Mouse (Mus musculus) cerebellum, postnatal 25 days (tissue): ENCODE measurements around the gene Macf1.
"Not testable (repeated sequence)": the region's sequence is repeated elsewhere in the genome, so short reads cannot be mapped to it uniquely, and the experiment has no call there.

Experiments
- DNase-seq, 2 experiments: peaks; one replicate each; pipeline ENCODE4 v3.0.0; 2021; ENCODE audit warnings: mixed read lengths in 2 of 2

Macf1 gene

GRCm38 (mm10) chr4:123669696-123670095 lies 14.5 kb downstream of the Macf1 start:
- DNase-seq: no peak

GRCm38 (mm10) chr4:123667260-123667867 lies 16.8 kb downstream of the Macf1 start:
- DNase-seq: peak; percentile 79 to 88

GRCm38 (mm10) chr4:123666517-123666916 lies 17.6 kb downstream of the Macf1 start:
- no peak for DNase-seq

- DNase-seq: no peak
Observed at GRCm38 (mm10) chr4:123665681-123666278, 18.4 kb downstream of the Macf1 start.

- peak in 1 of 2 experiments; percentile 49 for DNase-seq
Observed at GRCm38 (mm10) chr4:123664951-123665661, 19.1 kb downstream of the Macf1 start.

- peak; percentile 76 to 83 for DNase-seq
Observed at GRCm38 (mm10) chr4:123664021-123664950, 19.9 kb downstream of the Macf1 start.

GRCm38 (mm10) chr4:123663688-123663965 lies 20.5 kb downstream of the Macf1 start:
- DNase-seq: no peak

GRCm38 (mm10) chr4:123662914-123663687 lies 21.1 kb downstream of the Macf1 start:
- DNase-seq: no peak

- no peak for DNase-seq
Observed at GRCm38 (mm10) chr4:123658175-123658574, 26.0 kb downstream of the Macf1 start.

GRCm38 (mm10) chr4:123655245-123655644 lies 28.9 kb downstream of the Macf1 start:
- DNase-seq: no peak

GRCm38 (mm10) chr4:123654566-123654965 lies 29.6 kb downstream of the Macf1 start:
- DNase-seq: no peak

GRCm38 (mm10) chr4:123653446-123653845 lies 30.7 kb downstream of the Macf1 start:
- DNase-seq: not testable (repeated sequence)

GRCm38 (mm10) chr4:123652130-123652529 lies 32.0 kb downstream of the Macf1 start:
- no peak for DNase-seq

- DNase-seq: no peak
Observed at GRCm38 (mm10) chr4:123649131-123649530, 35.0 kb downstream of the Macf1 start.

- no peak for DNase-seq
Observed at GRCm38 (mm10) chr4:123647668-123648067, 36.5 kb downstream of the Macf1 start.

- no peak for DNase-seq
Observed at GRCm38 (mm10) chr4:123647109-123647508, 37.1 kb downstream of the Macf1 start.

GRCm38 (mm10) chr4:123645246-123645845 lies 38.8 kb downstream of the Macf1 start:
- DNase-seq: no peak

GRCm38 (mm10) chr4:123643561-123643960 lies 40.6 kb downstream of the Macf1 start:
- DNase-seq: peak; percentile 38 to 67

- DNase-seq: no peak
Observed at GRCm38 (mm10) chr4:123642877-123643276, 41.3 kb downstream of the Macf1 start.

- peak in 1 of 2 experiments; percentile 30 for DNase-seq
Observed at GRCm38 (mm10) chr4:123637136-123637535, 47.0 kb downstream of the Macf1 start.

GRCm38 (mm10) chr4:123635428-123635827 lies 48.7 kb downstream of the Macf1 start:
- DNase-seq: no peak

GRCm38 (mm10) chr4:123634436-123634835 lies 49.7 kb downstream of the Macf1 start:
- no peak for DNase-seq
